Mouse (Mus musculus): ENCODE results near the gene Taok1.

DNA sequence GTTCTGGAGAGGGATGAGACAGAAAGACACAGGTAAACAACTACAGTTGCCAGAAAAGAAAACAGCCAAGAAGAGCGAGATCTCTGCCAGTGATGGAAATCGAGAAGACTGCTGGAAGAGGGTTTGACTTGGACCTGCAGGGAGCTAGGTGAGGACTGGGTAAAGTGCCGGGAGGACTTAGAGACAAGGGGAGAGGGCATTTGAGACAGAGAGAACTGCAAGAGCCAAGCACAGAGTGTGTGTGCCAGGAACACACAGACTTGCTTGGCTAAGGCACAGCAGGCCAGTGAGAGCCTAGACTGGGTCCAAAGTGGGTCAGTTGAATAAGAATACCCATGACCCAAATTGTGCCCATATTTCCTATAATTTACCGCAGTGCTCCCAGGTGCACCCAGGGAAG, 37.9 kb upstream of the Taok1 start:
- no peak for TF ChIP-seq CTCF (IDR thresholded peaks at IDR 0.05; ENCODE audit: low read depth)
- TF ChIP-seq EP300 (optimal IDR thresholded peaks at IDR 0.05), result no peak

Measured in stomach, postnatal 0 days (tissue).